In the genomic region with DNA sequence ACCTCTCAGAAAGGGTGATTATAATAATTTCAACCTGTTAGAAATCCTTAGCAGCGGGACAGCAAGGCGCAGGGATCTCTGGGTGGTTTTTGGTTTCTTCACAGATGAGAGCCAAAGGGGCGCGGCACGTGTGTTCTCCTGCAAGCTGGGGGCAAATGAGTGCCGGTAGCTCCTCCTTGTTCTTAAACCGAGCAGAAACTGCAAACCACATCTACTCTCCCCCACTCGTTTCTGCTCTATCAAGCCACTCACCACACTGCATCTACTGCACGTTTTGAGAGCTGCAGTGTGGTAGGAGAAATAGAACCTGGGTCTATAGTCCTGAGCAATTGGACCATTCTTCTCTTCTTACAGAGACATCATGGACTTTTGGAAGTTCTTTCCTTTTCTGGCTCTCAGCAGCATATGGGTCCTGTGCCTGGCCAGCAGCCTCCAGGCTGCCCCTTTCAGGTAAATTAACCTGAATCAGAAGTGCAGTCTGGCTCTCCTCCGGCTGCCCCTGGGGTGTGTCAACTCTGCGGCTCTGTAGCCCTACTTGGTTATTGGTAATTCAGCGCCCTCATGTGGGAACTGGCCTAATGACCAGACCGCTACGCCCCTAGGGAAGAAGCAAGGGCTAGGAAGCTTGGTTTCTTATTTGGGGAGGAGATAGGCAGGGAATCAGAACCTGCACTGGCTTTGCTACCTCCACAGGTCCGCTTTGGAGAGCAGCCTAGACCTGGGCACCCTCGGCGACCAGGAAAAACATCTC, we compare ENCODE assay signal across 9 mouse cellular contexts. TPM values are rescaled to one million over a fixed set of nuclear protein-coding genes. Genes with fewer than 3 reads are reported as not detected.
A peak's percentile ranks its signal among the peaks of the same experiment; 100 is the strongest.
DNase-seq lines count a peak whose midpoint lies in the region; ATAC-seq lines count a peak whose summit lies in the region.
"Had no signal": no experiment of that assay in that cellular context is flagged by ENCODE, and none has a peak within 500 bp of the region (broad histone marks: within the 10 kb centered on the region; RNA-seq: fewer than 3 reads in every experiment).

No protein-coding gene starts in this region.

- 4% methylated on average over 17 of the region's 17 CpGs for WGBS in heart, embryonic 13.5 days
- WGBS in kidney, embryonic 16.5 days: 3% methylated on average over 17 of the region's 17 CpGs
- 4% methylated on average over 17 of the region's 17 CpGs for WGBS in stomach, embryonic 15.5 days

- H3K9ac ChIP-seq in heart, embryonic 13.5 days: 0 out of 2 replicates have a peak overlapping the region, but pooled peaks have one; percentile 52
- H3K9ac ChIP-seq in kidney, embryonic 16.5 days (replicated peaks; ENCODE audit: low read length): no peak overlapping the region
- H3K9ac ChIP-seq in stomach, embryonic 15.5 days: no peak overlapping the region

- no peak for ATAC-seq in heart, embryonic 13.5 days (ENCODE audit: extremely low read depth, insufficient number of reproducible peaks, low FRiP score, low TSS enrichment)
- peak; percentile 79; the same call in 1 of the 2 replicates for ATAC-seq in kidney, embryonic 16.5 days (ENCODE audit: low FRiP score, low TSS enrichment)
- peak; percentile 66 for ATAC-seq in megakaryocyte, adult 5-6 weeks (ENCODE audit: poor library complexity, severe bottlenecking)
- ATAC-seq in stomach, embryonic 15.5 days (ENCODE audit: insufficient read depth, low FRiP score, low read depth): no peak

- H3K9me3 ChIP-seq in heart, embryonic 13.5 days: no peaks in the 10 kb centered on the region
- no peaks in the 10 kb centered on the region for H3K9me3 ChIP-seq in kidney, embryonic 16.5 days (ENCODE audit: low read length)
- no peaks in the 10 kb centered on the region for H3K9me3 ChIP-seq in stomach, embryonic 15.5 days

- H3K4me1 ChIP-seq in heart, embryonic 13.5 days: peaks cover 15% of the 10 kb centered on the region
- H3K4me1 ChIP-seq in kidney, embryonic 16.5 days (ENCODE audit: insufficient read depth, low read length): peaks cover 9% of the 10 kb centered on the region; the same call in 1 of the 2 replicates
- peaks cover 10% of the 10 kb centered on the region for H3K4me1 ChIP-seq in stomach, embryonic 15.5 days

- peak; percentile 50 for DNase-seq in testis, postnatal 10 days (ENCODE audit: low spot score)
- DNase-seq in testis, postnatal 14 days (ENCODE audit: low spot score): no peak
- peak; percentile 57 to 64 for DNase-seq in cerebellum, postnatal 14 days
- DNase-seq in gastrocnemius, postnatal 36 days: no peak

- H3K36me3 ChIP-seq in heart, embryonic 13.5 days: no peaks in the 10 kb centered on the region
- no peaks in the 10 kb centered on the region for H3K36me3 ChIP-seq in kidney, embryonic 16.5 days (ENCODE audit: insufficient read depth, low read length)
- H3K36me3 ChIP-seq in stomach, embryonic 15.5 days: no peaks in the 10 kb centered on the region

- peak overlapping the region; percentile 37 for H3K4me3 ChIP-seq in heart, embryonic 13.5 days
- H3K4me3 ChIP-seq in kidney, embryonic 16.5 days (ENCODE audit: low read length): peak overlapping the region; percentile 25
- peak overlapping the region; percentile 13; the same call in 1 of the 2 replicates for H3K4me3 ChIP-seq in stomach, embryonic 15.5 days (replicated peaks)
- H3K4me3 ChIP-seq: erythroblast, embryonic 14.5 days had no signal

- H3K27me3 ChIP-seq in heart, embryonic 13.5 days (replicated peaks): peaks cover 64% of the 10 kb centered on the region
- H3K27me3 ChIP-seq in kidney, embryonic 16.5 days (ENCODE audit: insufficient read depth, low read length): peaks cover 40% of the 10 kb centered on the region
- peaks cover 29% of the 10 kb centered on the region for H3K27me3 ChIP-seq in stomach, embryonic 15.5 days (replicated peaks)

- intact Hi-C loops in gastrocnemius, postnatal 36 days (cut with DNase I): no loop called here

- no peak overlapping the region for H3K27ac ChIP-seq in heart, embryonic 13.5 days (replicated peaks)
- H3K27ac ChIP-seq in kidney, embryonic 16.5 days (ENCODE audit: low read length): no peak overlapping the region
- H3K27ac ChIP-seq in stomach, embryonic 15.5 days: no peak overlapping the region

- H3K4me2 ChIP-seq in heart, embryonic 13.5 days: peak overlapping the region; percentile 67
- H3K4me2 ChIP-seq in kidney, embryonic 16.5 days (replicated peaks; ENCODE audit: low read depth, low read length): peak overlapping the region; percentile 38
- H3K4me2 ChIP-seq in stomach, embryonic 15.5 days: peak overlapping the region; percentile 45

RNA-seq across cellular contexts. Expression of gene Calcb, which starts 1.1 kb away (rescaled TPM):
- polyA plus RNA-seq in heart, embryonic 13.5 days (2015; fragmentation: Nextera tagmentation; extraction: Ambion mirVana): 0.15 TPM in 1 of 2 replicates, not detected in the other
- 0.16 and 0.44 TPM in 2 replicates for polyA plus RNA-seq in kidney, embryonic 16.5 days (2015; fragmentation: Nextera tagmentation; extraction: Ambion mirVana)
- total RNA-seq in megakaryocyte, adult 5-6 weeks (2015): not detected in 2 replicates
- total RNA-seq in megakaryocyte, adult 5-6 weeks (2017): not detected in 2 replicates
- 2.1 and 2.5 TPM in 2 replicates for polyA plus RNA-seq in stomach, embryonic 15.5 days (2015; fragmentation: Nextera tagmentation; extraction: Ambion mirVana)
- total RNA-seq in gastrocnemius, postnatal 36 days (2021): not detected
- polyA plus RNA-seq: erythroblast, embryonic 14.5 days had no signal

RNA-seq across cellular contexts. Expression of gene Insc, which starts 23.9 kb away (rescaled TPM):
- 4.3 and 5.2 TPM in 2 replicates for polyA plus RNA-seq in heart, embryonic 13.5 days (2015; fragmentation: Nextera tagmentation; extraction: Ambion mirVana)
- polyA plus RNA-seq in kidney, embryonic 16.5 days (2015; fragmentation: Nextera tagmentation; extraction: Ambion mirVana): 3.4 and 4.9 TPM in 2 replicates
- not detected in 2 replicates for total RNA-seq in megakaryocyte, adult 5-6 weeks (2015)
- total RNA-seq in megakaryocyte, adult 5-6 weeks (2017): not detected in 2 replicates
- polyA plus RNA-seq in stomach, embryonic 15.5 days (2015; fragmentation: Nextera tagmentation; extraction: Ambion mirVana): 20.0 and 23.4 TPM in 2 replicates
- total RNA-seq in gastrocnemius, postnatal 36 days (2021): 1 to 10 TPM; 1.0 to 1.7 TPM

Comparison
In these comparisons a context has a peak if more than half of its experiments do, and no peak if none do; other contexts are left out.
1. DNase-seq: peak in testis, postnatal 10 days (single experiment) and cerebellum, postnatal 14 days (2 of 2); none in testis, postnatal 14 days (single experiment) and gastrocnemius, postnatal 36 days (0 of 2).
2. ATAC-seq: peak in kidney, embryonic 16.5 days (single experiment) and megakaryocyte, adult 5-6 weeks (single experiment); none in heart, embryonic 13.5 days (single experiment) and stomach, embryonic 15.5 days (single experiment).
3. Peak in every context shown above with its lines, with median percentiles within 50 percentile points of each other: H3K4me2 ChIP-seq and H3K4me3 ChIP-seq.